Mouse (Mus musculus): ENCODE data around the gene Peli2. TPM values are rescaled to one million over a fixed set of nuclear protein-coding genes. Genes with fewer than 3 reads are reported as not detected.

Peli2 gene
- total RNA-seq, 1 experiment, result 1.6 TPM

- no peak overlapping the region for H3K4me3 ChIP-seq (ENCODE audit: insufficient read depth in 1 of 2, low read depth in 1 of 2, low read length in 2 of 2, poor library complexity in 1 of 2, severe bottlenecking in 1 of 2)
- in situ Hi-C loops (cut with MboI; ENCODE audit: low sequenced_read_pairs in 2 of 2, unreplicated experiment in 2 of 2), result no loop called here
- H3K4me1 ChIP-seq (ENCODE audit: control insufficient read depth in 2 of 2, insufficient read depth in 2 of 2, low read length in 2 of 2, poor library complexity in 1 of 2), result no peaks in the 10 kb centered on the region
- no peaks in the 10 kb centered on the region for H3K36me3 ChIP-seq (ENCODE audit: control insufficient read depth, insufficient read depth, low read length, poor library complexity, severe bottlenecking)
- no peak overlapping the region for H3K27ac ChIP-seq (ENCODE audit: insufficient read depth, low read depth, low read length, poor library complexity, severe bottlenecking)
- TF ChIP-seq CHD2 (IDR thresholded peaks at IDR 0.05; ENCODE audit: low read depth, low read length), result no peak
- no peak for TF ChIP-seq ZNF384 (IDR thresholded peaks at IDR 0.05; ENCODE audit: low read depth, low read length)
- TF ChIP-seq HCFC1 (IDR thresholded peaks at IDR 0.05; ENCODE audit: borderline replicate concordance, insufficient read depth, low read length), result no peak
- TF ChIP-seq MAFK (IDR thresholded peaks at IDR 0.05; ENCODE audit: insufficient read depth, low read depth, low read length), result no peak
- no peak for TF ChIP-seq ZC3H11A (IDR thresholded peaks at IDR 0.05; ENCODE audit: borderline replicate concordance, low read depth, low read length)
- H3K9ac ChIP-seq (ENCODE audit: insufficient read depth, low read depth, low read length, poor library complexity, severe bottlenecking), result no peak overlapping the region
- H3K9me3 ChIP-seq (ENCODE audit: control insufficient read depth, insufficient read depth, low read depth, low read length), result no peaks in the 10 kb centered on the region
- no peak for DNase-seq (ENCODE audit: low read depth, low spot score)
Observed at GRCm38 (mm10) chr14:48205635-48206034, 85.0 kb downstream of the Peli2 start.

- in situ Hi-C loops (cut with MboI; ENCODE audit: low sequenced_read_pairs in 2 of 2, unreplicated experiment in 2 of 2), result no loop called here
- TF ChIP-seq ZC3H11A (IDR thresholded peaks at IDR 0.05; ENCODE audit: borderline replicate concordance, low read depth, low read length) (no peak), HCFC1 (IDR thresholded peaks at IDR 0.05; ENCODE audit: borderline replicate concordance, insufficient read depth, low read length) (no peak), CHD2 (IDR thresholded peaks at IDR 0.05; ENCODE audit: low read depth, low read length) (no peak), ZNF384 (IDR thresholded peaks at IDR 0.05; ENCODE audit: low read depth, low read length) (no peak), MAFK (IDR thresholded peaks at IDR 0.05; ENCODE audit: insufficient read depth, low read depth, low read length) (no peak)
- Histone ChIP-seq H3K27ac (ENCODE audit: insufficient read depth, low read depth, low read length, poor library complexity, severe bottlenecking) (no peak overlapping the region), H3K4me3 (ENCODE audit: insufficient read depth in 1 of 2, low read depth in 1 of 2, low read length in 2 of 2, poor library complexity in 1 of 2, severe bottlenecking in 1 of 2) (no peak overlapping the region), H3K4me1 (ENCODE audit: control insufficient read depth in 2 of 2, insufficient read depth in 2 of 2, low read length in 2 of 2, poor library complexity in 1 of 2) (no peaks in the 10 kb centered on the region), H3K9ac (ENCODE audit: insufficient read depth, low read depth, low read length, poor library complexity, severe bottlenecking) (no peak overlapping the region), H3K36me3 (ENCODE audit: control insufficient read depth, insufficient read depth, low read length, poor library complexity, severe bottlenecking) (no peaks in the 10 kb centered on the region), H3K9me3 (ENCODE audit: control insufficient read depth, insufficient read depth, low read depth, low read length) (no peaks in the 10 kb centered on the region)
- DNase-seq (ENCODE audit: low read depth, low spot score), result no peak
Observed at GRCm38 (mm10) chr14:48207119-48207518, 86.5 kb downstream of the Peli2 start.

GRCm38 (mm10) chr14:48207746-48208640, 87.4 kb downstream of the Peli2 start:
- Histone ChIP-seq H3K9ac (ENCODE audit: insufficient read depth, low read depth, low read length, poor library complexity, severe bottlenecking) (no peak overlapping the region), H3K9me3 (ENCODE audit: control insufficient read depth, insufficient read depth, low read depth, low read length) (no peaks in the 10 kb centered on the region), H3K4me3 (ENCODE audit: insufficient read depth in 1 of 2, low read depth in 1 of 2, low read length in 2 of 2, poor library complexity in 1 of 2, severe bottlenecking in 1 of 2) (no peak overlapping the region), H3K4me1 (ENCODE audit: control insufficient read depth in 2 of 2, insufficient read depth in 2 of 2, low read length in 2 of 2, poor library complexity in 1 of 2) (no peaks in the 10 kb centered on the region), H3K36me3 (ENCODE audit: control insufficient read depth, insufficient read depth, low read length, poor library complexity, severe bottlenecking) (no peaks in the 10 kb centered on the region), H3K27ac (ENCODE audit: insufficient read depth, low read depth, low read length, poor library complexity, severe bottlenecking) (no peak overlapping the region)
- in situ Hi-C loops (cut with MboI; ENCODE audit: low sequenced_read_pairs in 2 of 2, unreplicated experiment in 2 of 2), result no loop called here
- TF ChIP-seq HCFC1 (IDR thresholded peaks at IDR 0.05; ENCODE audit: borderline replicate concordance, insufficient read depth, low read length) (no peak), ZNF384 (IDR thresholded peaks at IDR 0.05; ENCODE audit: low read depth, low read length) (no peak), ZC3H11A (IDR thresholded peaks at IDR 0.05; ENCODE audit: borderline replicate concordance, low read depth, low read length) (no peak), MAFK (IDR thresholded peaks at IDR 0.05; ENCODE audit: insufficient read depth, low read depth, low read length) (no peak), CHD2 (IDR thresholded peaks at IDR 0.05; ENCODE audit: low read depth, low read length) (no peak)
- no peak for DNase-seq (ENCODE audit: low read depth, low spot score)

- Histone ChIP-seq H3K9ac (ENCODE audit: insufficient read depth, low read depth, low read length, poor library complexity, severe bottlenecking) (no peak overlapping the region), H3K4me3 (ENCODE audit: insufficient read depth in 1 of 2, low read depth in 1 of 2, low read length in 2 of 2, poor library complexity in 1 of 2, severe bottlenecking in 1 of 2) (no peak overlapping the region), H3K36me3 (ENCODE audit: control insufficient read depth, insufficient read depth, low read length, poor library complexity, severe bottlenecking) (no peaks in the 10 kb centered on the region), H3K27ac (ENCODE audit: insufficient read depth, low read depth, low read length, poor library complexity, severe bottlenecking) (no peak overlapping the region), H3K4me1 (ENCODE audit: control insufficient read depth in 2 of 2, insufficient read depth in 2 of 2, low read length in 2 of 2, poor library complexity in 1 of 2) (no peaks in the 10 kb centered on the region), H3K9me3 (ENCODE audit: control insufficient read depth, insufficient read depth, low read depth, low read length) (no peaks in the 10 kb centered on the region)
- no peak for TF ChIP-seq HCFC1 (IDR thresholded peaks at IDR 0.05; ENCODE audit: borderline replicate concordance, insufficient read depth, low read length)
- TF ChIP-seq MAFK (IDR thresholded peaks at IDR 0.05; ENCODE audit: insufficient read depth, low read depth, low read length), result no peak
- no peak for TF ChIP-seq ZNF384 (IDR thresholded peaks at IDR 0.05; ENCODE audit: low read depth, low read length)
- no peak for TF ChIP-seq ZC3H11A (IDR thresholded peaks at IDR 0.05; ENCODE audit: borderline replicate concordance, low read depth, low read length)
- no peak for TF ChIP-seq CHD2 (IDR thresholded peaks at IDR 0.05; ENCODE audit: low read depth, low read length)
- DNase-seq (ENCODE audit: low read depth, low spot score), result no peak
- in situ Hi-C loops (cut with MboI; ENCODE audit: low sequenced_read_pairs in 2 of 2, unreplicated experiment in 2 of 2), result no loop called here
Observed at GRCm38 (mm10) chr14:48209436-48209835, 88.8 kb downstream of the Peli2 start.

Measured in ES-E14 (cell line).